Mouse (Mus musculus): Measurements from ENCODE around the gene Sh3tc1. TPM values are rescaled to one million over a fixed set of nuclear protein-coding genes. Genes with fewer than 3 reads are reported as not detected.
A peak's percentile ranks its signal among the peaks of the same experiment; 100 is the strongest.

The Sh3tc1 gene
- polyA plus RNA-seq, 1 experiment from 2014 or later = 4.3 TPM

- ATAC-seq (ENCODE audit: insufficient read depth, low FRiP score, low TSS enrichment) (no peak), DNase-seq (ENCODE audit: low spot score) (no peak)
- 51% methylated on average over 2 of the region's 2 CpGs for WGBS
- Histone ChIP-seq H3K36me3 (ENCODE audit: control insufficient read depth, insufficient read depth, low read length) (no peaks in the 10 kb centered on the region), H3K27ac (ENCODE audit: low read depth, low read length) (no peak overlapping the region), H3K4me2 (ENCODE audit: low read depth) (no peak overlapping the region), H3K4me1 (ENCODE audit: control insufficient read depth, insufficient read depth, low read length) (no peaks in the 10 kb centered on the region), H3K9ac (ENCODE audit: low read length) (no peak overlapping the region), H3K27me3 (ENCODE audit: control insufficient read depth, insufficient read depth, low read length) (no peaks in the 10 kb centered on the region), H3K9me3 (ENCODE audit: control insufficient read depth, low read length) (no peaks in the 10 kb centered on the region), H3K4me3 (ENCODE audit: low read depth, low read length) (no peak overlapping the region)
These were observed 17.1 kb downstream of the Sh3tc1 start for GRCm38 (mm10) chr5:35722654-35723053.

DNA sequence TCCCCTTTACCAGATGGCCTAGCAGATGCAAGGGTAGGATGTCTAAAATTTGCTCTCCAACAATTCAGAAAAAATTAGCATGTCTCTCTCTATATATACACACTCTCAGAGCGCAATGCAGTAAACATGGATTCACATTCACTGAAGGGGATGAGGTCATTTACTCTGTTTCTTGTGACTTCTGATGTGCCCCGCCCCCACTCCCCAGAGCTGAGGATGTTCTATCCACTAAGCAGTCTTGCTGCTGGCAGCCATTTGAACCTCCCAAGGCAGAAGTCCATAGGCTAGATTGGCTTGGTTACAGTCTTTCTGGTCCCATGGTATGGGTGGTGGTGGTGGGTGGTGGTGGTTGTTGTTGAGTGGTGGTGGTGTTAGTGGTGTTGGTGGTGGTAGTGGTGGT, 17.9 kb downstream of the Sh3tc1 start:
- no peak for DNase-seq (ENCODE audit: low spot score)
- H3K9me3 ChIP-seq (ENCODE audit: control insufficient read depth, low read length) = no peaks in the 10 kb centered on the region
- 90% methylated on average over 2 of the region's 2 CpGs for WGBS
- H3K4me3 ChIP-seq (ENCODE audit: low read depth, low read length) = no peak overlapping the region
- H3K4me1 ChIP-seq (ENCODE audit: control insufficient read depth, insufficient read depth, low read length) = no peaks in the 10 kb centered on the region
- ATAC-seq (ENCODE audit: insufficient read depth, low FRiP score, low TSS enrichment) = no peak
- no peak overlapping the region for H3K9ac ChIP-seq (ENCODE audit: low read length)
- H3K36me3 ChIP-seq (ENCODE audit: control insufficient read depth, insufficient read depth, low read length) = no peaks in the 10 kb centered on the region
- no peak overlapping the region for H3K27ac ChIP-seq (ENCODE audit: low read depth, low read length)
- no peak overlapping the region for H3K4me2 ChIP-seq (ENCODE audit: low read depth)
- H3K27me3 ChIP-seq (ENCODE audit: control insufficient read depth, insufficient read depth, low read length) = no peaks in the 10 kb centered on the region

DNA sequence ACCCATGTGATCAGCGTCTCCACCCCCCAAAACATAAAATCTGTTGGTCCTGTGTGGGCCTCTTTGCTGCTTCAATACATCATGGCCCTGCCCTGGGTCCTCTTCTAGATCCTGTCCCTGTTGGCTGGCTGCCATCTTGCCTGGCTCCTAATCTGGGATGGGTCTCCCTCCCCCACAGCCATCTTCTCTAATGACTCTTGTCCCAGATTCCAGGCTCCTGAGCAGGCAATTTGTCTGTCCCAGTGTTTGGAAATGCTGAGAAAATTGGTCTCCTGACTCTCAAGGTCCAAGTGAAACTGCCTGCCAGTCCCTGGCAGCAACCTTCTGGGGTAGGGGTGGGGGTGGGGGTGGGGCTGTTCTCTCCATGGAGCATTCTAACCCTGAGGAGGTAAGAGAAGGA, 19.9 kb downstream of the Sh3tc1 start:
- WGBS = 89% methylated on average over 1 of the region's 1 CpGs
- no peaks in the 10 kb centered on the region for H3K36me3 ChIP-seq (ENCODE audit: control insufficient read depth, insufficient read depth, low read length)
- ATAC-seq (ENCODE audit: insufficient read depth, low FRiP score, low TSS enrichment) (no peak), DNase-seq (ENCODE audit: low spot score) (no peak)
- no peaks in the 10 kb centered on the region for H3K9me3 ChIP-seq (ENCODE audit: control insufficient read depth, low read length)
- H3K4me2 ChIP-seq (ENCODE audit: low read depth) = no peak overlapping the region
- H3K4me1 ChIP-seq (ENCODE audit: control insufficient read depth, insufficient read depth, low read length) = no peaks in the 10 kb centered on the region
- H3K4me3 ChIP-seq (ENCODE audit: low read depth, low read length) = no peak overlapping the region
- H3K27me3 ChIP-seq (ENCODE audit: control insufficient read depth, insufficient read depth, low read length) = no peaks in the 10 kb centered on the region
- no peak overlapping the region for H3K27ac ChIP-seq (ENCODE audit: low read depth, low read length)
- H3K9ac ChIP-seq (ENCODE audit: low read length) = no peak overlapping the region

GRCm38 (mm10) chr5:35719343-35719742, 20.4 kb downstream of the Sh3tc1 start:
- H3K27me3 ChIP-seq (ENCODE audit: control insufficient read depth, insufficient read depth, low read length) = no peaks in the 10 kb centered on the region
- DNase-seq (ENCODE audit: low spot score) (no peak), ATAC-seq (ENCODE audit: insufficient read depth, low FRiP score, low TSS enrichment) (no peak)
- no peak overlapping the region for H3K4me2 ChIP-seq (ENCODE audit: low read depth)
- H3K4me1 ChIP-seq (ENCODE audit: control insufficient read depth, insufficient read depth, low read length) = no peaks in the 10 kb centered on the region
- no peaks in the 10 kb centered on the region for H3K9me3 ChIP-seq (ENCODE audit: control insufficient read depth, low read length)
- H3K36me3 ChIP-seq (ENCODE audit: control insufficient read depth, insufficient read depth, low read length) = no peaks in the 10 kb centered on the region
- no peak overlapping the region for H3K9ac ChIP-seq (ENCODE audit: low read length)
- H3K27ac ChIP-seq (ENCODE audit: low read depth, low read length) = no peak overlapping the region
- no peak overlapping the region for H3K4me3 ChIP-seq (ENCODE audit: low read depth, low read length)

DNA sequence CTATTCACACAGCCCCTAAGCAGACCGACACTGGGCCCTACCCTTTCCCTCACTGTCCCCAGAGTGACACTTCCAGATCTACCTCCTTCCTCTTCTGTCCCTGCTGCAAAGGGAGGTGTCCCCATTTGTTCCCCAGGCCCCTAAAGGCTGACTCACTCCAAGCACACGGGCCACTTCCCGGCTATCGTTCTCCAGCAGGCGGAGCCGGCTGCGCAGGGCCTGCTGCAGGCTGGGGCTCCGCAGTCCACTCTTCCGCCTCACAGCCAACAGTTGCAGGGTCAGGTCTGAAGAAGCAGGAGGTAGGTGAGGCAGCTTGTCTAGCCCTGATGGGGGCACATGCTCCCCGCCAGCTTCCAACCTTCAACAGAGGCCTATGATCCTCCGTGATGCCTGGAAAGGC, 21.0 kb downstream of the Sh3tc1 start:
- Histone ChIP-seq H3K27me3 (ENCODE audit: control insufficient read depth, insufficient read depth, low read length) (no peaks in the 10 kb centered on the region), H3K36me3 (ENCODE audit: control insufficient read depth, insufficient read depth, low read length) (no peaks in the 10 kb centered on the region), H3K4me1 (ENCODE audit: control insufficient read depth, insufficient read depth, low read length) (no peaks in the 10 kb centered on the region), H3K4me2 (ENCODE audit: low read depth) (no peak overlapping the region), H3K27ac (ENCODE audit: low read depth, low read length) (no peak overlapping the region), H3K9me3 (ENCODE audit: control insufficient read depth, low read length) (no peaks in the 10 kb centered on the region), H3K9ac (ENCODE audit: low read length) (no peak overlapping the region), H3K4me3 (ENCODE audit: low read depth, low read length) (no peak overlapping the region)
- DNase-seq (ENCODE audit: low spot score) = no peak
- WGBS = 63% methylated on average over 11 of the region's 11 CpGs
- ATAC-seq (ENCODE audit: insufficient read depth, low FRiP score, low TSS enrichment) = no peak

DNA sequence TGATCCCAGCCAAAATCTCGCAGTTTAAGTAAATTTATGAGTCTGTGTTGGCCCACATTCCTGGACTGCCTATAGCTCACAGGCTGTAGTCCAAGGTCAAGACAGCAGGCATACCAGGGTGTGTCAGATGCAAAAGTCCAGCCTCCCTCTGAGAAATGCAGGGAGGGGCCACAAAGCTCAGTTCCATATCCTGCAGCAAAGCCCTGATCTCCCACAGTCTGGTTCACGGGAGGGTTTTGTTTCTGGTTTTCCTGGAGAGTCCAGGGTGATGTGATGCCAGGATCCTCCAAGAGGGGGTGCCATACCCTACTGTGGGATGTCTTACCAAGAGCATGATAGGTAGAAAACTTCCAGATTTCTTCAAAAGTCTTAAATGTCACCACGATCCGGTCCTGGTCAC, 21.8 kb downstream of the Sh3tc1 start:
- Histone ChIP-seq H3K27me3 (ENCODE audit: control insufficient read depth, insufficient read depth, low read length) (no peaks in the 10 kb centered on the region), H3K4me1 (ENCODE audit: control insufficient read depth, insufficient read depth, low read length) (no peaks in the 10 kb centered on the region), H3K4me3 (ENCODE audit: low read depth, low read length) (no peak overlapping the region), H3K4me2 (ENCODE audit: low read depth) (no peak overlapping the region), H3K36me3 (ENCODE audit: control insufficient read depth, insufficient read depth, low read length) (no peaks in the 10 kb centered on the region), H3K9ac (ENCODE audit: low read length) (no peak overlapping the region), H3K27ac (ENCODE audit: low read depth, low read length) (no peak overlapping the region), H3K9me3 (ENCODE audit: control insufficient read depth, low read length) (no peaks in the 10 kb centered on the region)
- ATAC-seq (ENCODE audit: insufficient read depth, low FRiP score, low TSS enrichment) (no peak), DNase-seq (ENCODE audit: low spot score) (no peak)
- WGBS = 59% methylated on average over 4 of the region's 4 CpGs

- DNase-seq (ENCODE audit: low spot score) = no peak
- Histone ChIP-seq H3K27me3 (ENCODE audit: control insufficient read depth, insufficient read depth, low read length) (no peaks in the 10 kb centered on the region), H3K4me3 (ENCODE audit: low read depth, low read length) (no peak overlapping the region), H3K27ac (ENCODE audit: low read depth, low read length) (no peak overlapping the region), H3K36me3 (ENCODE audit: control insufficient read depth, insufficient read depth, low read length) (no peaks in the 10 kb centered on the region), H3K9ac (ENCODE audit: low read length) (no peak overlapping the region), H3K4me1 (ENCODE audit: control insufficient read depth, insufficient read depth, low read length) (no peaks in the 10 kb centered on the region), H3K4me2 (ENCODE audit: low read depth) (no peak overlapping the region), H3K9me3 (ENCODE audit: control insufficient read depth, low read length) (no peaks in the 10 kb centered on the region)
- no peak for ATAC-seq (ENCODE audit: insufficient read depth, low FRiP score, low TSS enrichment)
- 92% methylated on average over 5 of the region's 5 CpGs for WGBS
These were observed 22.3 kb downstream of the Sh3tc1 start for GRCm38 (mm10) chr5:35717455-35717854.

GRCm38 (mm10) chr5:35713649-35714354, 26.0 kb downstream of the Sh3tc1 start:
- WGBS = 51% methylated on average over 13 of the region's 13 CpGs
- H3K4me1 ChIP-seq (ENCODE audit: control insufficient read depth, insufficient read depth, low read length) = no peaks in the 10 kb centered on the region
- no peak overlapping the region for H3K9ac ChIP-seq (ENCODE audit: low read length)
- ATAC-seq (ENCODE audit: insufficient read depth, low FRiP score, low TSS enrichment) = peak; percentile 38; the same call in 1 of the 2 replicates
- H3K9me3 ChIP-seq (ENCODE audit: control insufficient read depth, low read length) = no peaks in the 10 kb centered on the region
- H3K36me3 ChIP-seq (ENCODE audit: control insufficient read depth, insufficient read depth, low read length) = no peaks in the 10 kb centered on the region
- H3K27ac ChIP-seq (ENCODE audit: low read depth, low read length) = no peak overlapping the region
- H3K27me3 ChIP-seq (ENCODE audit: control insufficient read depth, insufficient read depth, low read length) = no peaks in the 10 kb centered on the region
- H3K4me2 ChIP-seq (ENCODE audit: low read depth) = no peak overlapping the region
- no peak overlapping the region for H3K4me3 ChIP-seq (ENCODE audit: low read depth, low read length)
- DNase-seq (ENCODE audit: low spot score) = peak; percentile 79

- DNase-seq (ENCODE audit: low spot score) (no peak), ATAC-seq (ENCODE audit: insufficient read depth, low FRiP score, low TSS enrichment) (no peak)
- Histone ChIP-seq H3K27me3 (ENCODE audit: control insufficient read depth, insufficient read depth, low read length) (no peaks in the 10 kb centered on the region), H3K4me2 (ENCODE audit: low read depth) (no peak overlapping the region), H3K4me3 (ENCODE audit: low read depth, low read length) (no peak overlapping the region), H3K9ac (ENCODE audit: low read length) (no peak overlapping the region), H3K4me1 (ENCODE audit: control insufficient read depth, insufficient read depth, low read length) (no peaks in the 10 kb centered on the region), H3K27ac (ENCODE audit: low read depth, low read length) (no peak overlapping the region), H3K9me3 (ENCODE audit: control insufficient read depth, low read length) (no peaks in the 10 kb centered on the region), H3K36me3 (ENCODE audit: control insufficient read depth, insufficient read depth, low read length) (no peaks in the 10 kb centered on the region)
- WGBS = 78% methylated on average over 5 of the region's 5 CpGs
These were observed 27.3 kb downstream of the Sh3tc1 start for GRCm38 (mm10) chr5:35712517-35712916.

Data from neural tube, embryonic 11.5 days (tissue).